Comparison of ENCODE assay signal across 9 mouse cellular contexts in the genomic region with DNA sequence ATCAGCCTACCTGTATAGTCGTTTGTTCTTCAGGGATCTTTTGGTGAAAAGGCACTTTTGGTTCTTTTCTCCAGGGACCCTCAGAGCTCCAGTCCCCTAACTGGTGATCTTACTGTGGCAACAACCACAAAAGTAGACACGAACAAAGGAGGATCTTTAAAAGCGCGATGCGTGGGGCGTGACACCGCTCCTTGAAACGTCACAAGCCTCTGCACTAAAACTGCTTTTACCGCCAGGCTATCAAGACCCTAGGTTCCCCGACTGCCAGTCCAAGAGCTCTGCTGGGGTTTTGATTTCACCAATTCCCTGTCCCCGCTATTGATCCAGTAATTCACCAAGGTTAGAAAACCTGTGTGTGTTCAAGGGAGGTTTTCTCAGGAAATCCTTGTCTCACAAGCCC. TPM values are rescaled to one million over a fixed set of nuclear protein-coding genes. Genes with fewer than 3 reads are reported as not detected.
DNase-seq lines count a peak whose midpoint lies in the region; ATAC-seq and TF ChIP-seq lines count a peak whose summit lies in the region.
"Had no signal": no experiment of that assay in that cellular context is flagged by ENCODE, and none has a peak within 500 bp of the region (broad histone marks: within the 10 kb centered on the region; RNA-seq: fewer than 3 reads in every experiment).

No protein-coding gene starts in this region.

- no peak for ATAC-seq in limb, embryonic 13.5 days (ENCODE audit: low FRiP score, low read depth)

- H3K27me3 ChIP-seq in limb, embryonic 13.5 days = peaks cover 85% of the 10 kb centered on the region

- no peak for DNase-seq in left cerebral cortex, adult 2 months (ENCODE audit: extremely low spot score in 1 of 2, low spot score in 2 of 2)
- no peak for DNase-seq in left cerebral cortex, postnatal 4 days
- peak; percentile 30 for DNase-seq in retina, postnatal 1 day
- no peak for DNase-seq in urinary bladder, adult 2 months (ENCODE audit: low spot score)
- DNase-seq in gastrocnemius, postnatal 36 days = no peak
- no peak for DNase-seq in kidney, adult 18-20 months

- WGBS in limb, embryonic 13.5 days = under 1% methylated on average over 11 of the region's 11 CpGs

- H3K9ac ChIP-seq in limb, embryonic 13.5 days = no peak overlapping the region

- TF ChIP-seq POLR2A in embryonic fibroblast, embryonic 13.5 days (IDR thresholded peaks at IDR 0.05; ENCODE audit: low read depth, low read length) = no peak

- no peak overlapping the region for H3K27ac ChIP-seq in left cerebral cortex, adult 2 months
- H3K27ac ChIP-seq in embryonic fibroblast, embryonic 13.5 days (ENCODE audit: insufficient read depth, low read length) = no peak overlapping the region
- H3K27ac ChIP-seq in limb, embryonic 13.5 days = no peak overlapping the region
- H3K27ac ChIP-seq: macrophage had no signal

- no peak for TF ChIP-seq CTCF in left cerebral cortex, adult 2 months (IDR thresholded peaks at IDR 0.05)
- TF ChIP-seq CTCF in embryonic fibroblast, embryonic 13.5 days (IDR thresholded peaks at IDR 0.05; ENCODE audit: borderline replicate concordance, insufficient read depth, low read length) = no peak

- H3K4me3 ChIP-seq in left cerebral cortex, adult 2 months = peak overlapping the region; percentile 40
- H3K4me3 ChIP-seq in embryonic fibroblast, embryonic 13.5 days (ENCODE audit: insufficient read depth, low read length) = peak overlapping the region; percentile 85
- H3K4me3 ChIP-seq in limb, embryonic 13.5 days = peak overlapping the region; percentile 41

- H3K36me3 ChIP-seq in limb, embryonic 13.5 days = no peaks in the 10 kb centered on the region

- H3K9me3 ChIP-seq in limb, embryonic 13.5 days = no peaks in the 10 kb centered on the region

- peak overlapping the region; percentile 68 for H3K4me2 ChIP-seq in limb, embryonic 13.5 days (replicated peaks)

- H3K4me1 ChIP-seq in embryonic fibroblast, embryonic 13.5 days (ENCODE audit: control insufficient read depth, insufficient read depth, low read length) = 0 out of 2 replicates have a peak, but pooled peaks cover 2% of the 10 kb centered on the region
- peaks cover 16% of the 10 kb centered on the region for H3K4me1 ChIP-seq in limb, embryonic 13.5 days

- intact Hi-C loops in left cerebral cortex, adult 2 months (cut with DNase I) = no loop called here
- intact Hi-C loops in left cerebral cortex, postnatal 4 days (cut with DNase I) = no loop called here
- intact Hi-C loops in gastrocnemius, postnatal 36 days (cut with DNase I) = no loop called here

RNA-seq across cellular contexts. Expression of gene Zfp322a, which starts 59.0 kb away (rescaled TPM):
- 10 to 100 TPM; 29.8 to 33.3 TPM for total RNA-seq in left cerebral cortex, adult 2 months (2021)
- total RNA-seq in left cerebral cortex, postnatal 4 days (2021) = 10 to 100 TPM; 42.6 to 49.5 TPM
- polyA plus RNA-seq in embryonic fibroblast, embryonic 13.5 days (2011; ENCODE audit: insufficient read length, low read depth, missing spikeins) = 24.1 and 25.7 TPM in 2 replicates
- 65.0 and 70.3 TPM in 2 replicates for polyA plus RNA-seq in limb, embryonic 13.5 days (2015; fragmentation: Nextera tagmentation; extraction: Ambion mirVana)
- 12.7 and 15.8 TPM in 2 replicates for polyA plus RNA-seq in urinary bladder, adult 2 months (2012; rRNA removed)
- total RNA-seq in gastrocnemius, postnatal 36 days (2021) = 10 to 100 TPM in 1 of 2 experiments, 1 to 10 TPM in 1; 8.4 to 11.1 TPM
